Mouse (Mus musculus) midbrain, embryonic 12.5 days (tissue): ENCODE data around the gene Serpinb1b. TPM values are rescaled to one million over a fixed set of nuclear protein-coding genes. Genes with fewer than 3 reads are reported as not detected.

Source experiments
- ATAC-seq: fragments of 200-750 bp; cut with Nextera tagmentation; 2 replicates; pipeline ENCODE4 v1.8.0; 2017; ENCODE audit warnings: low read depth, moderate TSS enrichment, moderate library complexity; ENCODE audit not compliant: low FRiP score
- H3K27ac ChIP-seq: fragments of 300-500 bp; sonication (generic); replicated peaks from 2 replicates; pipeline ENCODE4 v1.5.1; 2016; ENCODE audit warnings: mild to moderate bottlenecking
- H3K27me3 ChIP-seq: fragments of 300-500 bp; sonication (generic); 2 replicates; pipeline ENCODE4 v1.6.1; 2016; ENCODE audit warnings: mild to moderate bottlenecking
- H3K36me3 ChIP-seq: fragments of 300-500 bp; sonication (generic); 2 replicates; pipeline ENCODE4 v1.6.1; 2016
- H3K4me1 ChIP-seq: fragments of 300-500 bp; sonication (generic); 2 replicates; pipeline ENCODE4 v1.6.1; 2016
- H3K4me2 ChIP-seq: fragments of 300-500 bp; sonication (generic); replicated peaks from 2 replicates; pipeline ENCODE4 v1.6.1; 2016; ENCODE audit warnings: mild to moderate bottlenecking, moderate library complexity
- H3K4me3 ChIP-seq: fragments of 300-500 bp; sonication (generic); 2 replicates; pipeline ENCODE4 v1.5.1; 2016; ENCODE audit warnings: mild to moderate bottlenecking
- H3K9ac ChIP-seq: fragments of 300-500 bp; sonication (generic); replicated peaks from 2 replicates; pipeline ENCODE4 v1.6.1; 2016; ENCODE audit warnings: mild to moderate bottlenecking, moderate library complexity
- H3K9me3 ChIP-seq: fragments of 300-500 bp; sonication (generic); 2 replicates; pipeline ENCODE4 v1.6.1; 2016; ENCODE audit warnings: mild to moderate bottlenecking
- WGBS: fragments of 180-500 bp; shearing (Covaris S2); methylation state at CpG from one replicate; pipeline ENCODE4 v1.1.7; 2016; 5-methylcytosine and 5-hydroxymethylcytosine counted together
- polyA plus RNA-seq: library from polyadenylated mRNA; unstranded; fragments of >200 nt; fragmentation: Nextera tagmentation; extraction: Ambion mirVana; gene quantifications from 2 replicates; pipeline ENCODE4 v1.2.1, GENCODE M21; 2016

Serpinb1b gene
- polyA plus RNA-seq, 1 experiment from 2014 or later = 0.34 TPM

GRCm38 (mm10) chr13:33095575-33095974 lies 17.2 kb downstream of the Serpinb1b start:
- ATAC-seq = no peak
- 85% methylated on average over 1 of the region's 1 CpGs for WGBS
- Histone ChIP-seq H3K4me3 (no peak overlapping the region), H3K27ac (no peak overlapping the region), H3K4me2 (no peak overlapping the region), H3K36me3 (no peaks in the 10 kb centered on the region), H3K9me3 (no peaks in the 10 kb centered on the region), H3K4me1 (no peaks in the 10 kb centered on the region), H3K27me3 (no peaks in the 10 kb centered on the region), H3K9ac (no peak overlapping the region)

GRCm38 (mm10) chr13:33105626-33106025 lies 27.3 kb downstream of the Serpinb1b start:
- H3K36me3 ChIP-seq = no peaks in the 10 kb centered on the region
- H3K9ac ChIP-seq = no peak overlapping the region
- no peak overlapping the region for H3K4me2 ChIP-seq
- H3K27ac ChIP-seq = no peak overlapping the region
- no peaks in the 10 kb centered on the region for H3K27me3 ChIP-seq
- no peaks in the 10 kb centered on the region for H3K9me3 ChIP-seq
- no peaks in the 10 kb centered on the region for H3K4me1 ChIP-seq
- ATAC-seq = no peak
- H3K4me3 ChIP-seq = no peak overlapping the region

- 72% methylated on average over 3 of the region's 3 CpGs for WGBS
- no peaks in the 10 kb centered on the region for H3K4me1 ChIP-seq
- no peaks in the 10 kb centered on the region for H3K36me3 ChIP-seq
- H3K27me3 ChIP-seq = no peaks in the 10 kb centered on the region
- no peak overlapping the region for H3K4me3 ChIP-seq
- H3K27ac ChIP-seq = no peak overlapping the region
- no peak overlapping the region for H3K9ac ChIP-seq
- H3K9me3 ChIP-seq = no peaks in the 10 kb centered on the region
- ATAC-seq = no peak
- H3K4me2 ChIP-seq = no peak overlapping the region
Measured at GRCm38 (mm10) chr13:33113054-33113453, 34.7 kb downstream of the Serpinb1b start.

GRCm38 (mm10) chr13:33137717-33138116 lies 59.3 kb downstream of the Serpinb1b start:
- no peak for ATAC-seq
- whole genome bisulfite sequencing = 93% methylated on average over 2 of the region's 2 CpGs
- H3K27ac ChIP-seq = no peak overlapping the region
- H3K4me3 ChIP-seq = no peak overlapping the region
- H3K4me1 ChIP-seq = no peaks in the 10 kb centered on the region
- H3K4me2 ChIP-seq = no peak overlapping the region
- no peaks in the 10 kb centered on the region for H3K9me3 ChIP-seq
- no peaks in the 10 kb centered on the region for H3K36me3 ChIP-seq
- H3K9ac ChIP-seq = no peak overlapping the region
- no peaks in the 10 kb centered on the region for H3K27me3 ChIP-seq

GRCm38 (mm10) chr13:33141435-33141834 lies 63.1 kb downstream of the Serpinb1b start:
- H3K4me2 ChIP-seq = no peak overlapping the region
- no peaks in the 10 kb centered on the region for H3K36me3 ChIP-seq
- no peak overlapping the region for H3K27ac ChIP-seq
- H3K27me3 ChIP-seq = no peaks in the 10 kb centered on the region
- no peak overlapping the region for H3K9ac ChIP-seq
- H3K9me3 ChIP-seq = peaks cover 3% of the 10 kb centered on the region; the same call in 1 of the 2 replicates
- H3K4me3 ChIP-seq = no peak overlapping the region
- ATAC-seq = no peak
- whole genome bisulfite sequencing = 82% methylated on average over 3 of the region's 3 CpGs
- no peaks in the 10 kb centered on the region for H3K4me1 ChIP-seq

Other genes with a start within 250 kb of the Serpinb1b start
- 1.6 and 2.2 TPM in 2 replicates for gene Serpinb1a, start 227.4 kb upstream of the Serpinb1b start, polyA plus RNA-seq
- gene Serpinb1c, start 180.4 kb upstream of the Serpinb1b start, polyA plus RNA-seq = not detected in 2 replicates
- 0.41 and 0.66 TPM in 2 replicates for gene Serpinb6b, start 113.4 kb upstream of the Serpinb1b start, polyA plus RNA-seq
- gene Serpinb9, start 75.3 kb upstream of the Serpinb1b start, polyA plus RNA-seq = 1.1 and 1.2 TPM in 2 replicates
- gene Serpinb9b, start 51.2 kb upstream of the Serpinb1b start, polyA plus RNA-seq = 0.11 TPM in 1 of 2 replicates, not detected in the other
- not detected in 2 replicates for gene Serpinb9c, start 81.2 kb downstream of the Serpinb1b start, polyA plus RNA-seq
- gene Serpinb9d, start 114.4 kb downstream of the Serpinb1b start, polyA plus RNA-seq = not detected in 2 replicates
- not detected in 2 replicates for gene Serpinb9e, start 171.0 kb downstream of the Serpinb1b start, polyA plus RNA-seq
- not detected in 2 replicates for gene Serpinb9f, start 245.5 kb downstream of the Serpinb1b start, polyA plus RNA-seq